Mouse (Mus musculus) brain, embryonic 14.5 days (tissue): ENCODE results near the gene Zfp787.

ENCODE experiments used
- CTCF ChIP-seq: fragments of 200-500 bp; IDR thresholded peaks from 2 replicates; pipeline ENCODE4 v1.5.1; 2012; ENCODE audit warnings: inconsistent platforms, mild to moderate bottlenecking, moderate library complexity, borderline replicate concordance; ENCODE audit not compliant: insufficient read depth, insufficient read length; ENCODE audit errors: extremely low read depth
- POLR2A ChIP-seq: fragments of 200-500 bp; IDR thresholded peaks from 2 replicates; pipeline ENCODE4 v1.6.1; 2012; ENCODE audit warnings: mild to moderate bottlenecking, inconsistent platforms, borderline replicate concordance; ENCODE audit not compliant: poor library complexity, insufficient read depth, insufficient read length, severe bottlenecking; ENCODE audit errors: extremely low read depth

GRCm38 (mm10) chr7:6170391-6170790 lies 14.6 kb upstream of the Zfp787 start:
- TF ChIP-seq CTCF (no peak), POLR2A (no peak)
